Mouse (Mus musculus) inflammation-experienced regulatory T-cells, adult 6 months (primary cell): ENCODE measurements around the gene Gm49630. TPM values are rescaled to one million over a fixed set of nuclear protein-coding genes. Genes with fewer than 3 reads are reported as not detected.
"Not testable (repeated sequence)": the region's sequence is repeated elsewhere in the genome, so short reads cannot be mapped to it uniquely, and the experiment has no call there.

ENCODE experiments used
- ATAC-seq: one replicate; pipeline ENCODE4 v1.8.0; 2017
- polyA plus RNA-seq, 3 experiments: library from polyadenylated mRNA; unstranded; fragments of 100-300 nt; shearing (Covaris generic); gene quantifications; one replicate each; pipeline ENCODE4 v1.2.1; 2017

Gm49630 gene
- polyA plus RNA-seq, 3 experiments from 2014 or later = not detected

- ATAC-seq = not testable (repeated sequence)
These were observed 5.0 kb downstream of the Gm49630 start for GRCm38 (mm10) chr17:7366676-7367374.

GRCm38 (mm10) chr17:7366265-7366664 is 5.5 kb downstream of the Gm49630 start:
- ATAC-seq = not testable (repeated sequence)

GRCm38 (mm10) chr17:7365615-7366014 is 6.2 kb downstream of the Gm49630 start:
- not testable (repeated sequence) for ATAC-seq

- ATAC-seq = not testable (repeated sequence)
These were observed 10.9 kb downstream of the Gm49630 start for GRCm38 (mm10) chr17:7360749-7361465.

GRCm38 (mm10) chr17:7359806-7360205 is 12.0 kb downstream of the Gm49630 start:
- ATAC-seq = not testable (repeated sequence)

GRCm38 (mm10) chr17:7352596-7352995 is 19.2 kb downstream of the Gm49630 start, which contains the start of gene Ttll2:
Ttll2 (minus strand) TSS chr17:7352696.
- not testable (repeated sequence) for ATAC-seq

- ATAC-seq = not testable (repeated sequence)
These were observed 23.0 kb downstream of the Gm49630 start for GRCm38 (mm10) chr17:7348765-7349164.

GRCm38 (mm10) chr17:7337381-7337780 is 34.4 kb downstream of the Gm49630 start:
- not testable (repeated sequence) for ATAC-seq

- not testable (repeated sequence) for ATAC-seq
These were observed 39.0 kb downstream of the Gm49630 start for GRCm38 (mm10) chr17:7332745-7333144.

GRCm38 (mm10) chr17:7326415-7326814 is 45.4 kb downstream of the Gm49630 start:
- ATAC-seq = not testable (repeated sequence)

- not testable (repeated sequence) for ATAC-seq
These were observed 47.4 kb downstream of the Gm49630 start, which contains the start of gene Tcp10a for GRCm38 (mm10) chr17:7324346-7324745. Tcp10a (plus strand) TSS chr17:7324646.

GRCm38 (mm10) chr17:7319789-7320188 is 52.0 kb downstream of the Gm49630 start:
- ATAC-seq = not testable (repeated sequence)

GRCm38 (mm10) chr17:7315693-7316382 is 55.9 kb downstream of the Gm49630 start:
- ATAC-seq = not testable (repeated sequence)

- ATAC-seq = not testable (repeated sequence)
These were observed 65.2 kb downstream of the Gm49630 start for GRCm38 (mm10) chr17:7306278-7307196.

Other genes starting within 250 kb of the Gm49630 start
- 1 to 10 TPM in 1 of 3 experiments, under 1 TPM in 2; 0.34 to 1.1 (median 0.66) TPM for gene Rps6ka2, start 201.9 kb downstream of the Gm49630 start, polyA plus RNA-seq
- not detected for gene Tcp10a, start 47.3 kb downstream of the Gm49630 start, polyA plus RNA-seq
- not detected for gene Ttll2, start 19.3 kb downstream of the Gm49630 start, polyA plus RNA-seq
- under 1 TPM in 1 of 3 experiments, not detected in 2; 0.20 TPM for gene Unc93a2, start 13.5 kb upstream of the Gm49630 start, polyA plus RNA-seq